Mouse (Mus musculus): ENCODE data around the gene Ldb3.

The Ldb3 gene

DNA sequence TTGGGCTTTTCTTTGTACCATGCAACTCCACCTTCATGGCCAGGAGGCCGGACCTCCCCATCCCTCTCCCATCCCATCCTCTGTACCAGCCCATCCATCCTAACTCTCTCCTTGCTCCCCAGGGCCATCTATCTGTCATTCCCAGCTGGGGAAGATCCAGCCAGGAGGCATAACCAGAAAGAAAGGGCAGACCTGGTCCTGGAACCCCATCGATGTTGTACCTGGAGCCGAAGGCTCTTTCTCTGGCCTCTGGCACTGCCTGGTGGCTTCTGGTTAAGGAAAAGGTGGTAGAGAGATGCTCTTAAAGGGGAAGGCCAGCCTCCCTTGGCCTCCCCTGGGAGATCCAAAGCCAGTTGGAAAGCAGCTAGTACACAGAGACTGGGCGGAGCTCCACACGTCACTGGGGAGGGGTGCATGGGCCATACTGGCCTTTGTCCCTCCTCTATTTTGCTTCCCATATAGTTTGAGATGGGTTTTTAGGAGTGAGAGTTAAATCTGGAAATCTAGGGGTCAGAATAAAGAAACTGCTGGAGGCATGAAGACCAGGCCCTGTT, 1.6 kb upstream of the Ldb3 start:
- DNase-seq, result no peak

DNA sequence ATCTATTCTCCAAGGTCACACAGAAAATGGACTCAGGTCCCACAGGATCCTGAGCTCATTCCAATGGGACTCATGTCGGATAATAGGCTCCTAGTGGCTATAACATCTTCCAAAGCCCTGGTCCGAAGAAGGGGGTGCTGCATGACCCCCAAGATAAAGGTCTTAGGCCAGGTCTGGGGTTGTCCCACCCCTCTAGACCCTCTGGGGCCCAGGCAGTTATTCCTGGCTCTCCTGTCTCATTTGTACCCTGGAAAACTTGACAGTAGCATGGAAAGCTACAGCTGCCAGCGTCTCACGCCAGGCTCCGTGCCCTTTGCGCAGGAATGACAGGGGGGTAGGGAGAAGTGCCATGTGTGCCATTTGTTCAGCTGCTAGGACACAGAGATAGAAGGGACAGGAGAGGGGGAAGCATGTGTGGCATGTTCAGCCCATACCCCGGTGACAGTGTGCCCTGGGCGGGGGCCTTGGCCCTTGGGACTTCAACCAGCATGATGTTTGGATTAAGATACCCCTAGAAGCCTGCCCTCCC, 767 bp upstream of the Ldb3 start:
- DNase-seq, result no peak

DNA sequence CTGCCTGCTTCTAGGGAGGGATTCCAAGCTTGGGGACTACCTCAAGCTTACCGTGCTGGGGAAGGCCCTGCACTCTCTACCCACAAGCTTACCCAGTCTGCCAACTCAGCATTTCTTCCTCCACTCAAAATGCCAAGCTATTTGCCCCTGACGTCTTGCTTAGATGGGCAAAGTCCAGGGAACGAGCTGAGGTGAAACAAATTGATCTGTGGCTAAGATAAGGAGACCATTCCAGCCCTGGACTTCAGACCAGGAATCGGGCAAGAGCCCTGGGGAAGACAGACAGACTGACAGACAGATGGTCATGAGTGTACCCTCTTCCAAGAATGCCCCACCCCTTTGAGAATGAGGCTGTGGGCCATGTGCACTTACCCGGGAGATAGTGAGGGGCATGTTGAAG, 477 bp downstream of the Ldb3 start:
- no peak for DNase-seq

DNA sequence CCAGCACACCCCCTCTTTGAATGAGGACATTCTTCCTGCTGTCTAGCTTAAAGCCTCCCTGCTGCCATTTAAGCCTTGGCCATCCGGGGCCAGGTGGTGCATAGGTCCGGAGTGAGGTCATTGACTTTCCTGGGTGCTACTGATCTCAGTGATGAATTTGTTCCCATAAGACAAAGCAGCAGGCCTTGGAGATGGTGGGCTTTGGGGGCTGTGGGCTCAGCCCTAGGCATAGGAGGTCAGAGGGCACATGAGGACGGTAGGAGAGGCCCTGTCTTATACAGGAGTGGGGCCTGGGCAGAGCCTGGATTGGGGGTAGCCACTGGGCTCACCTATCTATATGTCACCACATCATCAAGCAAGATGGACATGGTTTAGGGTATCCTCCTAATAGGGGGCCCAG, 1.6 kb downstream of the Ldb3 start:
- no peak for DNase-seq

DNA sequence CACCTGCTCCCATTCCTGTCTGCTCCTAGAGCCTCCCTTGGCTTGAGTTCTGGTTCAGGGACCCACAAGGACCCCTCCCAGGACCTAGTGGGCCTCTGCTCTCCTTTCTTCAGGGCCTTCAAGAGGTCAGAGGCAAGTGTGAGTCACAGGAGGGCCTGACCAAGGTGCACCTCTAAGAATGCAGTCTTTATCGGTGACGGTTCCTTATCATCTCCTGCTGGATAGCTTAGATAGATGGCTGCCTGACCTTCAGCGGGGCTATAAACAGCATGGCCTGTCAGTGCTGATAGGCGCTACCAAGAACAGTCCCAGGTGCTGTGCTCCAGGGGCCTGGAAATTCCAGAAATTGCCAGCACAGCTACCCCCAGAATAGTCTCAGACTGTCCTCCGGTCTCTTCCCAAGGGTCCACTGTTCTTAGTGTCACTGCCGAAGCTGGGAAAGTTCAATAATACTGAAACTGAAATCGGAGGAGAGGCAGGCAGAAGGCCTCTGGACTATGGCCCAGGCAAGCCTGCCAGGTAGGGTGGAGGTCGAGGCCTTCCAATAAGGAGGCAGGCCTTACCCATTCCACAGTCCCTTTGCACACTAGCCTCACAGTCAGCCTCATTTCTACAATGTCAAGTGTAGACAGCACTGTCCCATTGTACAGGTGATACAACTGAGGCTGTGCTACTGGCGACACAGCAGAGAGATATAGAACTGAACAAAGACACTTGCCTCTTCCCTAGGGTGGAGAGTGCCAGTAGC, 3.0 kb downstream of the Ldb3 start:
- DNase-seq, result no peak

DNA sequence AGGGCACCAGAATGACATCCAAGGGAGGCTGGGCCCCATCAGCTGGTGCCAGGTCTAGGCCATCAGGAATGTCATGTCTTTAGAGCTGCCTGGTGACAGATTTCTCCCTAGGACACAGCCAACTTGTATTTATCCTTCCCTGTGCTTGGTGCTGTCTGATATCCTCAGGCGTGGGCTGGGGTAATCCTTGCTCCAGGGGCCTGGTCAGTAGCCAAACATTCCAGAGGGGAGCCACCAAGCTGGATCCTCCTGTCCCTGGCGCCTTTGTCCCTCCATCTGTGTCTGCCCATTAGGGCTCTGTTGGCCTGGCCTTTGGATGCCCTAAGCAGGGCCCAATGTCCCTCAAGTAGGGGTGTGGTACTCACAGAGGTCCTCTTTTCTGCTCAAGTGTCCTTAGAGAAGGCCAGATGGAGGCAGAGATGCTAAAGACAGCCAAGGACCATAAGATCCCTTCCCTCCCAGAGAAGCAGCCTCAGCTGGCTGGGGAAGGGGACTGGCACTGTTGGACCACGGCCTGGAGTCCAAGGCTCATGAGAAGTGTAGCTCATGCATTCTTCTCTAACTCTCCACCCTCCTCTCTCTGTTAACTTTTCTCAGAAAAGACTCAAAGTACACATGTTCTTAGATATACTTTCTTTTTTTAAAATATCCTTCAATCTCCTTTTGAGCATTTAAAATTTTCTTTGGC, 5.6 kb downstream of the Ldb3 start:
- DNase-seq, result peak; percentile 69

DNA sequence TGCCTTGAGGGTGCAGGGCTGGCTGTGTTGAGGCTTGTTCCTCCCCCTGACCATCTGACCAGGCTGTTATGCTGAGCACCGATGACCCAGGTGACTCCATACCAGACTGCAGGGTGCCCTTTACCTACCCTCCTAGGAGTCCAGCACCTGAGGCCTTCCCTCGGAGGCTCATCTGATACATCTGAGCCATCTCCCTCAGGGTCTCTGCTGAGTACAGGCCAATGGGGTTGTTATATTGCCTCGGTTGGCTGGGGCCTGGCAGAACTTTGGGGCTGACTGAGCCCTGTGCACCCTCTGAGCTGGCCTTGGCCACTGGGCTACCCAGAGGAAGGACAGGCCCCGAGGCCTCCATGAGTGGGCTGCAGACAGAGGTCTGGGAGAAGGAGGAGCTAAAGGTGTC, 11.6 kb downstream of the Ldb3 start:
- DNase-seq, result no peak

DNA sequence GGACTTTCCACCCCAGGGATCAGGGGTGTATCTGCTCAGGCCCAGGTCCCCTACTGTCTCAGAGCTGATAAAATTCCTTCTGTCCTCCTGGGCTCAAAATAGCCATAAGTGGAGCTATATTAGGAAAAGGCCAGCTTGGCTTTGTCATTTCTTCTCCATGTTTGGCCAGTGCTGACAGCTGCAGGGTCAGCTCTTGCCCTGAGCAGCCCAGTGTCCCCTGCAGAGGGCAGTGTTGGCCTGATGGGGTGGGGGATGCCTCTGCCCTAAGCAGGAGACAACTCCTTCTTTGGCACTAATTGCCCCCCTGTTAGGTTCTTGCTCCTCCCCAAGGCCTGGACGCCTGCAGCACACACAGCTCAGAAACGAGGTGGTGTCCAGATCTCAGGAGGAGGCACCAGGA, 14.4 kb downstream of the Ldb3 start:
- DNase-seq, result peak; percentile 54

DNA sequence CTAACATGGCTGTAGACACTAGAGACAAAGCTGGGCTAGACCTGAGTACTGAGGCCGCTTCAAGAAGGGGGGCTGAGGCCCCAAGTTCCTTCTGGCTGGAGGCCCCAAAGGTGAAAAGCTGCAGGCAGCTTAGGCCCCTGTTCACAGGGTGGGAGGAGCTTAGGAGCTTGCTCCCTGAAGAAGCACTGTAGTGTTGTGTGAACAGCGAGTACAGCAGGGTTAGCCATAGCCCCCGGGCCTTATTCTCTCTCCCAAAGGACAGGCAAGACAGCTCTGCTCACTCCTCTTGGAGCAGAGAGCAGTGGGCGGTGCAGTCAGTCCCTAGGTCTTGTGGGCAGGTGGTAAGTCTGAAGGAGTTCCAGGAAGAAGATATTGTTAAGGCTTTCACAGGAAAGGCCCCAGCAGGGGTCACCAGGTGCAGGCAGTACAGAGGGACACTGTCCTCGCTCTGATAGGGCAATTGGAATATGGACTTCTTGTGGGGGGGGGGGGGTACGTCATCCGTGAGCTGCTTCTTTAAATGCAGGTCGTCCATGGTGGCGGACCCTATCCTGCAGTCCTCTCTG, 15.1 kb downstream of the Ldb3 start:
- DNase-seq, result no peak

DNA sequence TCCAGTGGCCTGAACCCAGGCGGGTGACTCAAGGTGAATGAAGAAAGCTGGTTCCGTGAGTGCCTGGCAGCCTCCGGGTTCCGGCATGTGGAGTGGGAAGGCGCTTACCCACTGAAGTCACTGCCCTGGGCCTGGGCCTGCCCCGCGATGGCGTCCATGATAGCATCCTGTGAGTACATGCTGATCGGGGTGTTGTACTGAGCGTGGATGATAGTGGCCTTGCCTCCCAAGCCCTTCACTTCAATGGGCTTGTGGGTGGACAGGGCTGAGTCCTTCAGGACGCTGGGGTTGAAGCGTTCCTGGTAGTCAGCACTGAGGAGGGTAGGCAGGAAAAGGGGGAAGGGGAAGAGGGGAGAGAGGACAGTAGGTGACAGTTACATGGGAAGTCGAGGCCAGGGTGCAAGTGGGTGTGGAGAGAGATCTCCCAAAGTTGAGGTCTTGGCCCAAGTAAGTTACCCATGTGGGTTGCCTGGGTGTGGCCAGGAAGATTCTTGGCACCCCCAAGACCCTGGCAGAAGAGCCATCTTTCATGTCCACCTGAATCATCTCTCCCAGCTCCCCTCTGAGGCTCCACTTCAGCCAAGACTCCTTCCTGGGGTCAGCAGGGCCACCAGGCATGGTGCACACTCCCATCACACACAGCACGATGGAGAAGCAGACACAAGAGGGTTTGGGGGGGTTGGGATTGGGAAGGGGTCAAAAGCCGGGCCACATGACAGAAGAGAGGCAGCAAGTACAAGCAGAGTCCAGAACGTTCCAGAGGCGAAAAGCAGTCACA, 16.7 kb downstream of the Ldb3 start:
- no peak for DNase-seq

DNA sequence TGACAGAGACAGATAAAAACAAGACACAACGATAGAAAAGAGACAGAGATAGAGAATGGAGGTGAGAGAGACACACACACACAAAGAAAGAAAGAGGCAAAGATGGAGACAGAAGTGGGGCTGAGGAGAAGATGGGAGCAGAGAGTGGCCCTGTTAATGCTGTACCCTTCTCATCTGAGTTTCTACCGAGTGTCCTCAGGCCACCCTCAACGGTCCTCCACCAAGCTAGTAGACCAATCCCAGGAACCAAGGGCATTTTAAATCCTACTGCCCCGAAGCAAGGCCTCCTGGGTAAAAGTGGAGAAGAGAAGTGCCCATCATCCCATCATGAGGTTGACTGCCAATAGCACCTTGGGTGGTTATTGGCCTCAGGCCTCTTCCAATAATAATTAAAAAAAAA, 17.6 kb downstream of the Ldb3 start:
- DNase-seq, result no peak

DNA sequence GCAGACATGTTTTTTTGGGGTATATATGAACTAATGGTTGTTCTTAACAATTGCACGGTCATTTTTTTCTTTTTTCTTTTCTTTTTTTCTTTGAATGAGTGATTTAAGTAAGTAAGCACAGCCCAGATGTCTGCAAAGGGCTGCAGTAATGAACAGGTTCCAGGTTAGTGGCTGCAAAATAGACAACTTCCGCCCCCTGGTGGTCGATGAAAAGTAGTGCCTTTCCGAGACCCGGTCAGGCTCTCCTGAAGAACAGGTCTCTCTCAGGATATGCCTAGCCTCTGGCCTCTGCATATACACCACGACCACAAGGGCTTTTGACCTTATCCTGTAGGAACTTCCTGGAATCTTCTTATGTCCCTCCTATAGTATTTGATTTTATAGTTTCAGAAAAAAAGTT, 18.2 kb downstream of the Ldb3 start:
- peak; percentile 88 for DNase-seq

DNA sequence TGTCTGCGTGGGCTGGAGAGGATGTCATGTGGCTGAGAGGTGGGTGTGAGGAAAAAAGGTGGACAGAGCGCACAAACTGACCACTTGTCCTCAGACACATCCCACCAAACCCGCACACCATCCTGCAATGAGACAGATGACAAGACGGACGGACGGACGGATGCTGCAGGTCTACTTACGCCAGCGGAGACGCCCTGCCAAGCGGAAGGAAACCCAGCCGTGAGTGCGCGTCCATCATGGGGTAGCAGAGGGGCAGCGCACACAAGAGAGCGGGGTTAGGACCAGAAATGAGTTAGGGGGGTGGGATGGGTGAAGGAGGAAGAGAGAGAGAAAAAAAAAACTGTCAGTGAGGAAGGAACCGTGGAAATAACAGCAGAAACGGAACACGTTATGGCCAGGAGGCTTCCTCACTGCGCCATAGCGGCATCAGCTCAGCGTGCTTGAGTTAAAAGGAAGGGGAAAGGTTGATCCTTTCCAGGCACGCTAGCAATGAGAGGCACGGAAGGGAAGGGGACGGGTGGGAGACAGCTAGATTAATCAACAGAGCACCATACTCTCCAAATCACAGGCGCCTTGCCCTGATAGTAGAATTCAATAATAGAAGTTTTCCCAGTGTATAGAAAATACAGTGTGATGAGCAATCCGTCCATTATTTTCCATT, 18.8 kb downstream of the Ldb3 start:
- no peak for DNase-seq

DNA sequence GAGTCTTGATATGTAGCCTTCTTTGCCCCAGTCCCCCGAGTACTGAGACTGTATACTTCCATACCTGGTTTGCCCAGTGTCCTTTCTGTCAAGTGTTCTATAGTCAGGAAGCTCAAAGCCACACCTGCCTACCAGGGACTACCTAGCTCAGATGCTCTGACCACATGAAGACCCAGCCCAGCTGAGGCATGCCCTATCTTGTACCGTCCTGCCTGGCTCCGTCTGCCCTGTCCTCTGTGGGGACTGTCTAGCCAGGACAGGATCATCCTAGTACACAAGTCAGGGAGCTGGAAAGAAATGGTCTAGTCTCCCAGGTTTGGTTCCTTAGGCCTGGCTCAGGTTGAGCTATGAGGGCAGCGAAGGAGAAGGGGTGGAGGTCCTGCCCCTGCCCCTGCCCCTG, 19.9 kb downstream of the Ldb3 start:
- DNase-seq, result no peak

DNA sequence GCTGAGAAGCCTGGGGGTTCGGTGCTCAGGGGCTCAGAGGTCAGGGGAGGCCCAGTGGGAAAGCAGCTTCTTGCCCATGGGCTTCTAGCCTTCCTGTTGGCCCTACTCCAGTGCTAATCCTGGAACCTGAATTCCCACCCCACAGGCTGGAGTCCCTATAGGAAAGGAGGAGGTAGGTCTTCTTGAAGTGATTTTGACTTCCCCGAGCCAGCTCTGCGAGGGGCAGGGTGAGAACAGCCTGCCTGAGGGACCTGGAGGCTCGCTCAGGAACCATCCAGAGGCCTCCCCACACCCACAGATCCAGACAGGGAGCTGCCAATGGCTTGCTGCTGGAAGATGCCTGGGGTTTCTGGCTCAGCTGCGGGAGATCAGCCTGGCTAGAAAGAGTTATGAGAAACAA, 20.8 kb downstream of the Ldb3 start:
- no peak for DNase-seq

DNA sequence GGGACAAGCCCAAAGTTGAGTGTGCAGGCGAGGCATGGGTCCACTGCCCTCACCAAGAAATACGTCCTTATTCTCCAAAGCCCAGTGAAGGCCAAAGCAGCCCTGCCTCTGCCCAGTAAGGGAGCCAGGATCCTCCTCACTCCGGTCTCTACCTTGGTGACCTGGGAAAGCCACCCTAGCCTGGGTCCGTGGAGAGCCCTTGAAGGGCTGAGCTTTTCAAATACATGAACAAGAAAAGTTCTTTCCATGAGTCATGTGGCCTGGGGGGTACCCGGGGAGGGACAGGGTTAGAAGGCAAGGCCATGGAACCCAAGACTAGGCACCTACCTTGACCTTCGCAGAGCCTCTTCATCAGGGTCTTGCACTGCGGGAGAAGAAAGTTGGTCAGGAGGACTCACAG, 22.0 kb downstream of the Ldb3 start:
- no peak for DNase-seq

DNA sequence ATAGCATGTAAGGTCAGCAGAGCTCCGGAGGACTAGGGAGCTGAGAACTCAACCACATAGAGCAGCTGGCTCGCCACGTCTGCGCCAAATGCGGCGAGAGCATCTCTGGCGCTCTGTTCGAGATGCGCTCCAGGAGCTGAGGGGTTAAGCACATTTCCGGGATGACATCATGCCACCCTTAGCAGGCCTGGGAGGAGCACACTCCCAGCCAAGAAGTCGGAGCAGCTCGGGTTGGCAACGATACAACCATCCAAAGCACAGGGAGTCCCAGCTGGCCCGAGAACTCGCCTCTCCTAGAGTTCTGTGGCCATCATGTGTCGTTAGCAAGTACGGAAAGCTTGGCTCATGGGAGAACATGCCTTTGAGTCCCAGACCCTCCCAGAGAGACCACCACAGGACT, 22.8 kb downstream of the Ldb3 start:
- DNase-seq, result peak; percentile 75

DNA sequence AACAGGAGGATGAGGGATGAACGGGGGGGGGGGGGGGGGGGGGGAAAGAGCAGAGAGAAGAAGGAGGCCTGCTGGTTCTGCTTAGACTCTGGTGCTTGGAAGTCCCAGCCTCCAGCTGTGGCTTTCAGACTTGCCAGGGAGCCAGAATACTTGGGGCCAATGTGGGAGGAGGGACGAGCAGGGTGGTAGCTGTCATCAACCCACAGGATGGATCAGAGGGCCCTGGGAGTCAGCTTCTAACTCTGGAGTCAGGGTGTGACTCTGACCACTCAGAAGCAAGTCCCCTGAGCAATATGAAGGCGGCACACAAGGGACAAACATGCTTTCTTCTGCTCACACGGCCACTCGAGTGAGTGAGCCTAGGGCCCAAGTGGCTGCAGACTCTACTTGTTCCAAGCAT, 23.8 kb downstream of the Ldb3 start:
- DNase-seq, result no peak

DNA sequence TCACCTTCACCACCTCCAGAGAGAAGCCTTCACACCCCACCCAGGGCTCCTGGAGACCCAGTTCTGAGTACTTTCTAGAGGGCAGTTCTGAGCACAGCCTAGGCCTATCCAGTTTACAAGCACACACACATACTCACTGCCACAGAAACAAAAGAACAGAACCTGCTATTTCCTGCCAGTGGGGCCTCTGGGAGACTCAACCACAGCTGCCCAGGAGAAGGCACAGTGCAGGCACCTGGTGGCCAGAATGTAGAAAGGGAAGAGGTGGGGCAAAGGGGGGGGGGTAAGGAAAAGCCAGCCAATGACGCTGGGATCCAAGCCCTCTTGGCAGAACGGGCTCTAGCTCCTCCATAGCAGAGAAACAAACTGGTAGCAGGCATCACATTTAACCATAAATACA, 26.1 kb downstream of the Ldb3 start:
- no peak for DNase-seq

DNA sequence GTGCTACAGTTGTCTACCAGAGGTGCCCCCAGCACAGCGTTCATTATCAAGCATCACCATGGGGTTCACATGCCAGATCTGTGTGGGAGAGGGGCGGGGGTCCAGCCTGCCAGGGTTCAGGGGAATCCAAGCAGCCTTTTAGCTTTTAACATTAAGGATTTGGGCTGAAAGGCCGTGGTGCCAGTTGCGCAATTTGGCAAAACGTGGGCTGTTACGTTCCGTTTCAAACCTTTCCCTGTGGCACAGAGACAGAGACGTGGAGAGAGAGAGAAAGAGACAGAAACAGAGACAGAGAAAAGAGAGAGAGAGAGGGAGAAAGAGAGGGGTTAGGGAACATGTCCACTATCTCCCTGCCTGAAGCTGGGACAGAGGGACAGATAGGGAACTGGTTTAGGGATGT, 26.8 kb downstream of the Ldb3 start:
- no peak for DNase-seq

DNA sequence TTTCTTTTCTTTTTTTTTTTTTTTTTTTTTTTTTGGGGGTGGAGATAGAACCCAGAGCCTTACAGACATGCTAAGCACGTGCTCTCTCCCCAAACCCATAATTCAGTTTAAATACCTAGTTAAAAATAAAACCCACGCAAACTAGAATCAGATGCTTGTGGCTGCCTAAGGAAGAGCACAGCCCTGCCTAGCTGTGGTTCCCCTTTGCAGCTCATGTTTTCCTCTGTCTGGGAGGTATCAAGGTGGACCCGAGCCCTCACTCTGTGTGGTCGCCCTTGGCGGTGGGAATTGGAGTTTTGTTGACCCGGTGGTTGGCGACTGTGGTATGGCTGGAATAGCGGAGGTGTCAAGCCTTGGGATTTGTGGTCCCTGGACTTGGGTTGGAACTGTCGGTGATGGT, 29.5 kb downstream of the Ldb3 start:
- no peak for DNase-seq

DNA sequence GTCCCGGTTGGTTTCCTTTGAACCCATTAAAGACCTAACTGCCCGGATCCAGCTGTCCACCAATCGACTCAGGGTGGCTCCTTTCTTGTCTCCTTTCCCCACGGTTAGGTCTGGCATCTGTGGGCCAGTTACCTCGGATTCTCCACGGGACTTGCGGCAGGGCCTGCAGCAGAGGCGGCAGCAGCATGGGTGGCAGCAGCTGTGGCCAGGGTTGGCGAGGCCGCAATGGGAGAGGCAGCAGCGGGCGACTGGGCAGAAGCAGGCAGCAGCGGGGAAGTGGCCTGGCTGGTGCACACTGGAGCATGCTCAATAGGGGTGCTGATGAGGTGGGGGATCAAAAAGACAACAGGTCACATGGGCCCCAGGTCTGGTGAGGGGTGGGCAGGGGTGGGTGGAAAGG, 33.3 kb downstream of the Ldb3 start:
- no peak for DNase-seq

DNA sequence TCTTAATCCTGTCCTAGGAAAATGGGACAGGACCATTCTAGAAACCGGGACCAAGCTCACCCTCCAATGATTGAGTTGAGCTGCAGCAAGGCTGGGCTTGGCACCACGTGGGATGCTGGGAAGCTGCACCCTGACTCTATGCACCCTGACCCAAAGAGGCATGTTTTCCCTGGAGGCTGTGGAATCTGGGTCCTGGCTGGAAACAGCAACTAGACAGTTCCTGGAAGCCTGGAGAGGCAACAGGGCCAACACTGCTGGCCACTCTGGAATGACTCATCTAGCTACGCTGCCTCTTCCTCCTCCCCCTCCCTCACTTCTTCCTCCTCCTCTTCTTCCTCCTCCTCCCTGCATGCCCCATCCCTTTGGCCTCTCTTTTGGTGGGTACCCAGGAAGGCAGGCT, 34.4 kb downstream of the Ldb3 start:
- peak; percentile 49 for DNase-seq

Data from kidney, postnatal 10 days (tissue).